Mouse (Mus musculus) brown adipose tissue, adult 24 weeks (tissue): ENCODE data around the gene Mllt3. TPM values are rescaled to one million over a fixed set of nuclear protein-coding genes. Genes with fewer than 3 reads are reported as not detected.
"Not testable (repeated sequence)": the region's sequence is repeated elsewhere in the genome, so short reads cannot be mapped to it uniquely, and the experiment has no call there.

Source experiments
- H3K27ac ChIP-seq: fragments of 200-500 bp; replicated peaks from 2 replicates; pipeline ENCODE4 v1.5.1; 2012; ENCODE audit warnings: low read depth, mild to moderate bottlenecking, low read length
- H3K4me1 ChIP-seq: fragments of 200-500 bp; 2 replicates; pipeline ENCODE4 v1.6.1; 2012; ENCODE audit warnings: low read length, mixed read lengths; ENCODE audit not compliant: control insufficient read depth, insufficient read depth, insufficient read length
- H3K4me3 ChIP-seq: fragments of 200-500 bp; 2 replicates; pipeline ENCODE4 v1.5.1; 2012; ENCODE audit warnings: low read depth, mild to moderate bottlenecking, low read length, moderate library complexity; ENCODE audit not compliant: insufficient read depth
- polyA plus RNA-seq: library from polyadenylated mRNA; stranded (reverse); fragments of >200 nt; gene quantifications from 2 replicates; pipeline ENCODE4 v1.2.4, GENCODE M21; 2012; ENCODE audit not compliant: missing spikeins, insufficient read depth, insufficient read length

Gene Mllt3
- polyA plus RNA-seq, 1 experiment = 14.9 TPM

GRCm38 (mm10) chr4:87984091-87984490 lies 49.1 kb downstream of the Mllt3 start:
- Histone ChIP-seq H3K27ac (no peak overlapping the region), H3K4me1 (no peaks in the 10 kb centered on the region), H3K4me3 (no peak overlapping the region)

- no peaks in the 10 kb centered on the region for H3K4me1 ChIP-seq
- no peak overlapping the region for H3K4me3 ChIP-seq
- no peak overlapping the region for H3K27ac ChIP-seq
These were observed 50.6 kb downstream of the Mllt3 start for GRCm38 (mm10) chr4:87982578-87982977.

DNA sequence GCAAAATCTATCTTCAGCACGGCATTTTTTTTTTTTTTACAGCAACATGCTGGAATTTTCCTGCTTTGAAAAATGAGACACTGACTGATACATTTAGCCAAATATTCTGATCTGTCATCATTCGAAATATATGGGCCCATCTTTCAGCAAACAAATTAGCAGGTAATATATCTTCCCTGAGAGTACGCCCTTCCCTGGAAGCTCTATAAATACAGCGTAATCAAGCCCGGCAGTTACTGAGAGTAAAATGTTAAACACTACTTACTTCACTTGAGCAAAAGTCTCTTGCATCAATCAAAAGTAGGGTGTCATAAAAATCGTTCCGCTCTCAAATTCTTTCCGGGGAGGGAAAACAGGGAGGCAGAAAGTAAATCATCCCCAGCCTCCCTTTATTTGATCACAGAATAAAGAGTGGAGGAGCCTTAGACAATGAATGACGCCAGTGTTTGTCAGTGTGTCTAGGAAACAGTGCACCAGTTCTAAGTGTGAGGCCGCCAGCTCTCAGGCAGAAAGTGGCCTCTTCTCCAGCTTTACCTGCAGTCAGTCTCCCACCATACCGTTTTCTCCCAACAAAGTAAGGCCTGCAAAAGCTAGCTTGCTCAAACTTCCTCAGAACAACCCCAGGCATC lies 55.2 kb downstream of the Mllt3 start:
- Histone ChIP-seq H3K4me1 (no peaks in the 10 kb centered on the region), H3K27ac (no peak overlapping the region)

GRCm38 (mm10) chr4:87965836-87966235 lies 67.3 kb downstream of the Mllt3 start:
- no peak overlapping the region for H3K27ac ChIP-seq
- no peaks in the 10 kb centered on the region for H3K4me1 ChIP-seq

More for the DNA sequence above, 55.2 kb downstream of the Mllt3 start:
- no peak overlapping the region for H3K4me3 ChIP-seq

GRCm38 (mm10) chr4:87964890-87965289 lies 68.3 kb downstream of the Mllt3 start:
- not testable (repeated sequence) for H3K4me3 ChIP-seq, H3K27ac ChIP-seq, H3K4me1 ChIP-seq

More at GRCm38 (mm10) chr4:87965836-87966235, 67.3 kb downstream of the Mllt3 start:
- H3K4me3 ChIP-seq = no peak overlapping the region

- no peak overlapping the region for H3K4me3 ChIP-seq
- no peaks in the 10 kb centered on the region for H3K4me1 ChIP-seq
- H3K27ac ChIP-seq = no peak overlapping the region
These were observed 69.4 kb downstream of the Mllt3 start for GRCm38 (mm10) chr4:87963773-87964076.

DNA sequence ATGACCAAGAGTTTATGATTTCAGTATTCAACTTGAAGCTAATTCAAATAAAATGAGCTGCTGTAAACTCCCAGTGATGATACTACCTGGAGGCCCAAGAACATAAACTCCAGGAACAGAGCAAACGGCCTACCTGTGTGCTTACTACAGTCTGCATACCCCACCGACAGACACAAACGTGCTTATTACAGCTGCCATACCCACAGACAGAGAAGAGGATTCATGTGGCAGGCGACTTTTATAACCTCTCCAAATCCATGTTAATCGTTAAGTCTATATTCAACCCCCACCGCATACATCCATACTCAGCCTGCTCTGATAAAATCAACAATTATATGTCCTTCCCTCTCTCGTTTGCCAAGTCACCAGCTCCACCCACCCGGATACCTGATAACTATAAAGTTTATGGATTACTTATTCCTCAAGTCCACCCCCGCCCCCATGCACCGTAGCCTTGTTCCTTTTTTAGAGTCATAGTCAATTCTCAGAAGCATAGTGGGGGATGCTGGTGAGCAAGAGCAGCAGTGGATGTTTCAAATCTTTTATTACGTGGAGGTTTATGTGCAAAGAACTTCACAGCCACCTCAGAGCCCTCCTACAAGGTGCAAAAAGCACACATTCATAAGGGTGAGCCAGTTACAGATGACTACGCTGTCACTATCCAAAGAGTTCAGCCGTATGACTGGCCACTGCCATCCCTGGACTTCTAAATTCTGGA lies 70.0 kb downstream of the Mllt3 start:
- H3K27ac ChIP-seq = no peak overlapping the region
- no peak overlapping the region for H3K4me3 ChIP-seq
- H3K4me1 ChIP-seq = no peaks in the 10 kb centered on the region

DNA sequence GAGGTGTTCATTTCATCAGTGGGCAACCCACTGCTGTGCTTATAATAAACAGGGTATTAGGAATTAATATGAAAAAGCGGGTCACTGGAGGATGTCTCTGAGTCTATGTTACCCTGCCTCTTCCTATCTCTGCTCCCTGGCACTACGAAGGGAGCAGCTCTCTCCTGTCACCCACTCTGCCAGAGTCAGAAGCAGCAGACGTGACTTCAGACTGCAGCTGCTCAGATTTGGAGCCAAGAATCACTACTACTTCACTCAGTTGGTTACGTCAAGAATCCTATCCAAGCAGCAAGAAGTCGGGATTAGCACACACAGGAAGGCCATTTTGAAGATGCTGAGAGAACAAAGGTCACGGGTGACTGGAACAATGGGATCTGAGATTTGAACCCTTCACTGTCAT lies 71.3 kb downstream of the Mllt3 start:
- Histone ChIP-seq H3K4me1 (no peaks in the 10 kb centered on the region), H3K4me3 (no peak overlapping the region), H3K27ac (no peak overlapping the region)

GRCm38 (mm10) chr4:87957852-87958251 lies 75.3 kb downstream of the Mllt3 start:
- no peak overlapping the region for H3K27ac ChIP-seq
- no peak overlapping the region for H3K4me3 ChIP-seq
- H3K4me1 ChIP-seq = 0 out of 2 replicates have a peak, but pooled peaks cover 6% of the 10 kb centered on the region

- Histone ChIP-seq H3K4me3 (no peak overlapping the region), H3K27ac (no peak overlapping the region), H3K4me1 (0 out of 2 replicates have a peak, but pooled peaks cover 6% of the 10 kb centered on the region)
These were observed 76.0 kb downstream of the Mllt3 start for GRCm38 (mm10) chr4:87957198-87957597.

DNA sequence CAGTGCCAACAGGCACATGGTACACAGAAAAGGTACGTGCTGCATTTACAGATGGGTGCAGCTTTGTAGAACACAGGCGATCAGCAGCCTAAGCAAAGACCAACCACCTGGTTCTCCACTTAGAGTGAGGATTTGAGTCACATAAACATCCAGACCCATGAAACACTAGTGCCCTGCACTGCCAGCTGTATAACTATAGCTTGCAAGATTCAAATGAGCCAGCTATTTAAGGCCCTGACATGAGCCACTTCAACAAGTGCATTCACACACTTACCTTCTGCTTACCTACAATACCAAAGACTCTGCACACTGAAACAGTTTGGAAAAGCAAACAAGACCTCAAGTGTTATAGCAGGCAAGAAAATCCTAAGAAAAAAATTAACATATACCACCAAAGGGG lies 78.0 kb downstream of the Mllt3 start:
- H3K27ac ChIP-seq = no peak overlapping the region
- H3K4me1 ChIP-seq = 0 out of 2 replicates have a peak, but pooled peaks cover 6% of the 10 kb centered on the region

GRCm38 (mm10) chr4:87954421-87955083 lies 78.6 kb downstream of the Mllt3 start:
- Histone ChIP-seq H3K4me1 (0 out of 2 replicates have a peak, but pooled peaks cover 6% of the 10 kb centered on the region), H3K27ac (no peak overlapping the region), H3K4me3 (no peak overlapping the region)

More for the DNA sequence above, 78.0 kb downstream of the Mllt3 start:
- no peak overlapping the region for H3K4me3 ChIP-seq

DNA sequence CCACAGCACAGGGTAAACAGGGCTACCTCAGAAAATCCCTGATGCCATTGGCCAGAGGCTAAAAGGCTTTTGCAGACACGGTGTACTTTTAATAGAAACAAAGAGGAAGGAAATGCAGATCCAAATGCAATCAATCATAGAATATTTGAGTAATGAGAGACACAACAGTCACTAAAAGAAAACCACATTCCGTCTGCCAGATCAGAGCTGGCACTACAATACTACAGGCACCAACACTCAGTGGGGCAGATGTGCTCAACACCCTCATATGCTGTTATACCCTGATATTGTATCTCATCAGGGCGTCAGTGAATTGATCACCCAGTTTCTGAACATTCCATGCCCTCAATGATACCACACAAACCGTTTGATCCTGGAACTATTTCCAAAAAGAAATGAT lies 79.4 kb downstream of the Mllt3 start:
- Histone ChIP-seq H3K4me3 (no peak overlapping the region), H3K4me1 (0 out of 2 replicates have a peak, but pooled peaks cover 6% of the 10 kb centered on the region), H3K27ac (no peak overlapping the region)

DNA sequence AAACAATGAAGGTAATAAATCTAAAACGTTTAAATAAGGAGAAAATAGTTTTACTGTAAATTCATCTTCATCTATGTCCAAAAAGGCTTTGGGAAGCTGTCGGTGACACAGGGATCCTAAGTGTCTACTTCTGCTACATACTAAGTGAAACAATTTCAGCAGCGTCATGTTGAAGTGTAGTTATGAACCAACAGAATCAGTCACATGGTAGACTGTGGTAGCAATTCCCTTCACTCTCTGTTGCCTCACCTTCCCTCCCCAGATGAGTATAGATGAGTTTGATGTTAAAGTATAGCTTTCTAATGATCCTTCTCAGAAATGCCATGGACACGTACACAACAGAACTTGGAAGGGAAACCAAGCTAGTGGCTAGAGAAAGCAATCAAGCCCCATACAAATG lies 79.9 kb downstream of the Mllt3 start:
- H3K27ac ChIP-seq = no peak overlapping the region
- 0 out of 2 replicates have a peak, but pooled peaks cover 6% of the 10 kb centered on the region for H3K4me1 ChIP-seq
- no peak overlapping the region for H3K4me3 ChIP-seq

DNA sequence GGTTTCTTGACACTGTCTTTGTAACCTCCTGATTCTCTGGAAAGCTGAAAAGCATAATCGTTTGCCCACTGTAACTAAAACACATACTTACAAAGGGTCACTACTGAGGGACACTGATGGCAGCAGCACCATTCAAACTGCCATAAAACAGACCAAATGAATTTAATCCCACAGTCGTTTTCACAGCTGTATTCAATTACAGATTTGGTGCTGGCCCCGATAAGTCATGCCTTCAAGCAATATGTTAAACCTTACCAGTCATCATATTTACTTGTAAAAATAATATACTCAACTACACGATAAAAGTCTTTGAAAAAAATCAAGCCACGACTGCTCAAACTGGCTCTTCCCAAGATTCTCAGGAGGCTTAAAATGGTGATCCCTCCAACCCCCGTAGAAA lies 83.7 kb downstream of the Mllt3 start:
- H3K4me3 ChIP-seq = no peak overlapping the region
- H3K4me1 ChIP-seq = 0 out of 2 replicates have a peak, but pooled peaks cover 6% of the 10 kb centered on the region
- H3K27ac ChIP-seq = no peak overlapping the region
